Mouse (Mus musculus): ENCODE results near the gene Slamf6. TPM values are rescaled to one million over a fixed set of nuclear protein-coding genes. Genes with fewer than 3 reads are reported as not detected.

The Slamf6 gene
- total RNA-seq, 2 experiments from 2014 or later: 3.5 to 17.0 TPM

DNA sequence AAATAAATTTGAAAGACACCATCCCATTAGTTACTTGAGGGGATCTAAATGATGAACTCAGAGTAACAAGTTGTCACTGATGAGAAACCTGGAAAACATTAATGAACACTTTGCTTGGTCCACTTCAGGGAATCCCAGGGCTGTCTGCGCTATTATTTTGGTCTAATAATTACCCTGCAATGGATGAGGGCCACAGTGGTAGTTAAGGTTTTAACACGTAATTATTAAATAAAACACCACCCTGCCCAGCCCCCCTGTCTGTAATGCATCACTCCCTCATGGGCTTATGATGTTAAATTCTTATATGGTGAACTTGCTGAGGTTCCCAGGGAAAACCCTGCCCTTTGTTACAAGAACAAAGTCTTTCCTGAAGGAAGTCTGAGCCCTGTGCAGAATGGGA, 74.6 kb downstream of the Slamf6 start:
- no peak for ATAC-seq (replicated peaks; ENCODE audit: low FRiP score, low TSS enrichment, poor library complexity, severe bottlenecking)

DNA sequence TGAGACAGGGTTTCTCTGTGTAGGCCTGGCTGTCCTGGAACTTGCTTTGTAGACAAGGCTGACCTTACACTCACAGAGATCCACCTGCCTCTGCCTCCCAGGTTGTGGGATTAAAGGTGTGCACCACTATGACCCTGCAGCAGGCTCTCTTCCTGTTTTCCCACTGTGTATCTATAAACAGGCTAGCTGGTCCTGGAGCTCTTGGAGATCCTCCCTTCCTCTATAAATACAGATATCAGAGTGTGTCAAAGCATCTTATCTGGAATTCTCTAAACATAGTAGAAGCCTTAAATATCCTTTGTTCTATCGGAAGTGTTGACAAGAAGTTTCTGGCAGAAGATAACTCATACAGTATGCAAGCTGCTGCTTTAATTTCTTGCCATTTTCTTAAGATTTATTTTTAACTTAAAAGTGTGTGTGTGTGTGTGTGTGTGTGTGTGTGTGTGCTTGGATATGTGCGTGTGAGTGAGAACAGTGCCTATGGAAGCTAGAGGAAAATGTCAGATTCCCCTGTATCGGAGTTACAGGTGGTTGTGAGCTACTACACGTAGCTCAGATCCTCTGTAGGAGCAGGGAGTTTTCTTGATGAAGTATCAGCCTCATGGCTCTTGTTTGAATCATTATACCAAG, 75.7 kb downstream of the Slamf6 start:
- ATAC-seq (replicated peaks; ENCODE audit: low FRiP score, low TSS enrichment, poor library complexity, severe bottlenecking): no peak

DNA sequence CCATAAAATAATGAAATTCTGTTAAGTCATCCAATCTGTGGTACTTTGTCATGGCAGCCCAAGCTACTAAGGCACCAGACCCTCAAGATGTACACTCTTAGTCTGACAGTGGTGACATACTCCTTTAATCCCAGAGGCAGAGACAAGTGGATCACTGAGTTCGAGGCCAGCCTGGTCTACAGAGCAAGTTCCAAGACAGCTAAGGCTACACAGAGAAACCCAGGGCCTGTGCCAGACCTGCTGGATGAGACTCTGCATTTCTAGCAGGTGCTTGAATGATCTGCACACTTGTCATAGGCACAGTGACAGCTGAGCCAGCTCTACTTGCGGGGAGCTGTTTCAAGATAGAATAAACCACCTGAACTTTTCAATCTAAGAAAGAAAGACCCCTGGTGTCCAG, 77.2 kb downstream of the Slamf6 start:
- no peak for ATAC-seq (replicated peaks; ENCODE audit: low FRiP score, low TSS enrichment, poor library complexity, severe bottlenecking)

DNA sequence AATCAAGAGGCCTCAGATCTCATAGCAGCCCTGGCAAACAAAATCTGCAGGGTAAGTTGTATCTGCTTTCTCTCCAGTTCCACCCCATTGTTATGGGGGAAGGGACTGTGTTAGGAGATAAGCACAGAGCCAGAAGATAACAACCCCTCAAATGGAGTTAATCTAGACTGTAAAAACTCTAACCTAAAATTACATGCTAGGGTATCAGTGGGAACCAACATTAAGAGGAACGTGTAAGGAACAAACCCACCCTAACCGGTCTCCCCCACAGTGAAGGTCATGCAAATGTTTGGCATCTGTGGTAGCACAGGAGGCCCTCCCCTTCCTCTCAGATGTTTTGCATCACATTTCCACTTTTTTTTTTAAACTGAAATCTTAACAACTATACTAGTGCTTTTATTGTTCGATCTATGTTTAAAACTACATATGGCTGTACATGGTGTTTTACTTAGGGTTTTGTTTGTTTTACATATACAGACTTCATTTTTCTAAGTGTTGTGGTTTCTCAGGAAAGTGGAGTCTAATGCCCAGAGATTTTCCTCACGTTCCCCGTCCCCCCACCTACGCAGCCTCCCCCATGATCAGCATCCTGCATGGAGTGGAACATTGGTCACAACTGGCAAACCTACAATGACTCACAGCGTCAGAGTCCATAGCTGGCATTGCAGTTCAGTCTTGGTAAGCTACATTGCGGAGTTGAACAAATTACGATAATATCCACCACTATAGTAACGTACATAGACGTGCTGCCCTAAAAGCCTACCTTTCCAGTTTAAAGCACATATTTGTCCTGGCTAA, 77.8 kb downstream of the Slamf6 start:
- ATAC-seq (replicated peaks; ENCODE audit: low FRiP score, low TSS enrichment, poor library complexity, severe bottlenecking): peak; percentile 81

DNA sequence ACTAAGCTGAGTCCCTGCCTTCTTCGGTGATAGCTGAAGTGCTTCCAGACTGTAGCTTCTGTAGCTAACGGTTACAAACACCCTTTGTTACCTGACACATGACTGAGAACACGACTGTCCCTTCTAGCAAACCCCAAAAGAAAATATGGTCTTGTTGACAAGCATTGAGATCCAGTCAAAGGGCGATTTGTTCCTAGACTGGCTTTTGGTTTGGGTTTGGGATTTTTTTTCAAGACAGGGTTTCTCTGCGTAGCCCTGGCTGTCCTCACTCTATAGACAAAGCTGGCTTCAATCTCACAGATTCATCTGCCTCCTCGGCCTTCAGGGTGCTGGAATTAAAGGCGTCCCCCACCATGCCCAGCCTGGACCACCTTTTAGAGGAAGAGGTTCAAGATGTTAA, 79.4 kb downstream of the Slamf6 start:
- ATAC-seq (replicated peaks; ENCODE audit: low FRiP score, low TSS enrichment, poor library complexity, severe bottlenecking): no peak

DNA sequence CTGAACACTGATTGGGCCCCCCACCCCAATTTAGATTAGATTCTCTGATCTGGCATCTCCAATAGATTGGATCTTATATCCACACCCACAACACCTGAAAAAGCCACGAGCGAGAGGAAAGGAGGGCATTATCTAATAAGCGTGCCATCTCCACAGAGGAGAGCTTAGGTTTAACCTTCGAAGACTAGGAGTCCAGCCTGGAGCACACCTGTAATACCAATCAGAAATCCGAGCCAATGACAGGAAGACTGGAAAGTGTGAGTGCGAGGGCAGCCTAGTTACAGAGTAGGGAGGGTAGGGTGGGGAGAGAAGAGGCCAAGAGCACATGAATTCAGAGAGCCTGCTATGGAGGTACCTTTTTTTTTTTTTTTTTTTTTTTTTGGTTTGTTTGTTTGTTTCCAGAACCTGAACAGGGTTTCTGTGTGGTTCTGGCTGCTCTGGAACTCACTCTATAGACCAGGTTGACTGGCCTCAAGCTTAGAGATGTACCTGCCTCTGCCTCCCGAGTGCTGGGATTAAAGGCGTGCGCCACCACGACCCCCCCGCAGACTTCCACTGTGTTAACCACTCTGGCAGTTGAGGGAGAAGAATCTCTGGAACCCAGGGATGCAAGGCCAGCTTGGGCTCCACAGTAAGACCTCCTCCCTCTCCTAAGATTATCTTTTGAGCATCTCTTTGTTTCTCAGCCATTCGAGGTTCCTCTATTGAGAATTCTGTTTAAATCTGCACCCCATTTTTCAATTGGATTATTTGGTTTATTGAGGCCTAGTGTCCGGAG, 81.7 kb downstream of the Slamf6 start:
- ATAC-seq (replicated peaks; ENCODE audit: low FRiP score, low TSS enrichment, poor library complexity, severe bottlenecking): no peak

DNA sequence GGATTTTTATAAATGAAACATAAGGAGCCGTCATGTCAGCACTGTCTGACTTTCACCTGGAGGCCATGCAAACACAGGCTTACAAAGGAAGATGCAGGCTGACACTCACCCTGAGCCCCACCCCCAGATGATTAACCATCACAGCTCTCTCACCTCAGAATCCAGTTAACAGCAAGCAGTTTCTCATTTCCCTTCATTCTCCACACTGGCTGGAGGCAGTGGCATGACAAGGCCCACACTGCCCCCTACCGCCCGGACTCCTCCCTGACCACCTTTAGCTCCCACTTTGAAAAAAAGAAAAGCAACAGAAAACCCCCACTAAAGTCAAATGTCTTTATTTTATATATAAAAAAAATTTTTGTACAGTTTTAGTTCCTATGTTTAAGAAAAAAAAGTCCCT, 83.3 kb downstream of the Slamf6 start:
- ATAC-seq (replicated peaks; ENCODE audit: low FRiP score, low TSS enrichment, poor library complexity, severe bottlenecking): peak; percentile 84

DNA sequence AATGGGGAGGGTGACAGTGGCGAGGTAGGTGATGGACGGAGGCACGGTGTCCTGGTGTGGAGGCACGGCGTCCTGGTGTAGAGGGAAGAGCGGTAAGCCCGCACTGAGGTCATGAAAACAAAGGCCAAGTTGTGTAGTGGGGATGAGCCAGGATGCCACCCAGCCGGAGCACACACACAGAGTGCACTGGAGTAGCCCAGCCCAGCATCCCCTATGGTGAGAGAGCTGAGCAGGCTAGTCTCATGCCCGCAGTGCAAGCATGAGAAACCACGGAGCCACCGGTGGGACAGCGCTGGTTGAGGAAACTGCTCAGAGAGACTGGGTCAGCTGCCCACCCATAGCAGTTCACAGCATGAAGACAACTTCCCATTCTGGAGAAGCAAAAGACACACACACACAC, 84.3 kb downstream of the Slamf6 start:
- ATAC-seq (replicated peaks; ENCODE audit: low FRiP score, low TSS enrichment, poor library complexity, severe bottlenecking): no peak

Other genes with a start within 250 kb of the Slamf6 start
- gene Cd48, start 235.5 kb upstream of the Slamf6 start, total RNA-seq (2014; fragmentation: Nextera tagmentation): 26.9 and 36.0 TPM in 2 replicates
- 24.7 and 43.8 TPM in 2 replicates for gene Cd48, start 235.5 kb upstream of the Slamf6 start, total RNA-seq (2017)
- gene Slamf1, start 150.4 kb upstream of the Slamf6 start, total RNA-seq (2014; fragmentation: Nextera tagmentation): 4.9 and 6.2 TPM in 2 replicates
- gene Slamf1, start 150.4 kb upstream of the Slamf6 start, total RNA-seq (2017): 4.3 and 7.6 TPM in 2 replicates
- gene Cd84, start 77.8 kb upstream of the Slamf6 start, total RNA-seq (2014; fragmentation: Nextera tagmentation): 17.2 and 17.3 TPM in 2 replicates
- 20.1 and 61.3 TPM in 2 replicates for gene Cd84, start 77.8 kb upstream of the Slamf6 start, total RNA-seq (2017)
- 2.6 and 2.7 TPM in 2 replicates for gene Gm10521, start 21.9 kb upstream of the Slamf6 start, total RNA-seq (2014; fragmentation: Nextera tagmentation)
- gene Gm10521, start 21.9 kb upstream of the Slamf6 start, total RNA-seq (2017): 1.1 TPM in 2 replicates
- 1.6 and 1.9 TPM in 2 replicates for gene Vangl2, start 110.9 kb downstream of the Slamf6 start, total RNA-seq (2014; fragmentation: Nextera tagmentation)
- 0.42 and 2.6 TPM in 2 replicates for gene Vangl2, start 110.9 kb downstream of the Slamf6 start, total RNA-seq (2017)
- not detected in 2 replicates for gene Nhlh1, start 140.1 kb downstream of the Slamf6 start, total RNA-seq (2014; fragmentation: Nextera tagmentation)
- not detected in 2 replicates for gene Nhlh1, start 140.1 kb downstream of the Slamf6 start, total RNA-seq (2017)
- 107 and 133 TPM in 2 replicates for gene Copa, start 165.0 kb downstream of the Slamf6 start, total RNA-seq (2014; fragmentation: Nextera tagmentation)
- gene Copa, start 165.0 kb downstream of the Slamf6 start, total RNA-seq (2017): 107 and 114 TPM in 2 replicates
- 42.0 and 57.3 TPM in 2 replicates for gene Ncstn, start 165.3 kb downstream of the Slamf6 start, total RNA-seq (2014; fragmentation: Nextera tagmentation)
- 19.7 and 24.6 TPM in 2 replicates for gene Ncstn, start 165.3 kb downstream of the Slamf6 start, total RNA-seq (2017)
- gene Pex19, start 209.2 kb downstream of the Slamf6 start, total RNA-seq (2014; fragmentation: Nextera tagmentation): 31.6 and 53.9 TPM in 2 replicates
- gene Pex19, start 209.2 kb downstream of the Slamf6 start, total RNA-seq (2017): 45.1 and 48.2 TPM in 2 replicates
- 106 and 110 TPM in 2 replicates for gene Dcaf8, start 230.6 kb downstream of the Slamf6 start, total RNA-seq (2014; fragmentation: Nextera tagmentation)
- 132 and 142 TPM in 2 replicates for gene Dcaf8, start 230.6 kb downstream of the Slamf6 start, total RNA-seq (2017)